ENCODE assay signal across 8 mouse cellular contexts in the genomic region with DNA sequence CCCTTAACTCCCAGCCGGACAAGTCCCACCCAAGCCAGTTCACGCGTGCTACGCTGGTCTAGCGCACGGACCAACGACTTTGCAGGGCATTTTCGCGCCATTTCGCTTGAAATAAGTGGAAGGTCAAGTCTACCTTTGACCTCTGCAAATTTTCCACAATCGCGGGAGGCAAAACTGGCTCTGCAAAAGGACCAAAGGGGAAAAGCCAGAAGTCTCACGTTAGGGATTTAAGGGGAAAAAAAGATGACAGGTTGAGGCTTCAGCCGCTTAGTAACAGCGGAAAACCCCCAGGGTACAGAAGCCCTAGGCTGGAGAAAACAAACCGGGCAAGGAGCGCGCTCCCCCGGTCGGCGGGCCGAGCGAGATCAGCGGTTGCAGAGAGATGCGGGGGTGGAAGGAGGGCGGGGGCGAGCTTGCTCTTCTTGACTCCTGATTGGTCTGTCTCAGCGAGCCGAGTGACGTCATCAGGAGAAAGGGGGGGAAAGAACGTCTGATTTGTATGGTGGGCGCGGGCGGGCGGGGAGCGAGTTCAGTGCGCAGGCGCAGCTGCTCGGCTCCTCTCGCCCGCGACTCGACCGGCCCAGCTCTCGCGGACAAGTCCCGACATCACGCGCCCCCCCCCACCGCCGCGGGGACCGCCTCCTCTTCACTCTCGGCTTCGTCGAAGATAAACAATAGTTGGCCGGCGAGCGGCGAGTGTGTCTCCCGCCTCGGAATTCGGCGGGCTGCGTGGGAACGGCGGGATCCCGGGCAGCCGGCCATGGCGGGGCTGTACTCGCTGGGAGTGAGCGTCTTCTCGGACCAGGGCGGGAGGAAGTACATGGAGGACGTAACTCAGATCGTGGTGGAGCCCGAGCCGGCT. TPM values are rescaled to one million over a fixed set of nuclear protein-coding genes. Genes with fewer than 3 reads are reported as not detected.
A peak's percentile ranks its signal among the peaks of the same experiment; 100 is the strongest.
DNase-seq lines count a peak whose midpoint lies in the region; ATAC-seq lines count a peak whose summit lies in the region.

Ppm1d (plus strand) TSS at position 532 of the 862 bp plus-strand sequence.

- H3K4me1 ChIP-seq in heart, embryonic 14.5 days (ENCODE audit: control insufficient read depth in 2 of 2, insufficient read depth in 2 of 2, low read length in 2 of 2): peaks cover 3 to 14% of the 10 kb centered on the region in 2 experiments
- H3K4me1 ChIP-seq in liver, embryonic 13.5 days (replicated peaks): peaks cover 36% of the 10 kb centered on the region
- peaks cover 7% of the 10 kb centered on the region; the same call in 1 of the 2 replicates for H3K4me1 ChIP-seq in stomach, embryonic 16.5 days (ENCODE audit: control insufficient read depth, insufficient read depth, low read length)

- DNase-seq in c-Kit-negative CD71-positive TER-119-positive erythroid progenitor cells, embryonic 14.5 days (ENCODE audit: low read depth, low spot score): peak; percentile 99
- peak; percentile 96 for DNase-seq in fibroblast of lung, adult 2 months (ENCODE audit: low read depth)
- DNase-seq in kidney, postnatal 14 days: peak; percentile 99
- peak; percentile 94 for DNase-seq in liver, embryonic 13.5 days
- peak; percentile 99 for DNase-seq in neural tube, embryonic 10.5 days (ENCODE audit: extremely low spot score, low spot score)

- peak; percentile 91 for ATAC-seq in CD4-positive, CD25-positive, alpha-beta regulatory T cell, adult 4 months
- ATAC-seq in heart, embryonic 14.5 days (ENCODE audit: insufficient number of reproducible peaks, insufficient read depth, low FRiP score, low read depth): peak; percentile 92
- peak; percentile 89 for ATAC-seq in liver, embryonic 13.5 days (ENCODE audit: low read depth)
- ATAC-seq in stomach, embryonic 16.5 days (ENCODE audit: insufficient read depth, low FRiP score): peak; percentile 95

- under 1% methylated on average over 73 of the region's 78 CpGs for WGBS in heart, embryonic 14.5 days
- under 1% methylated on average over 76 of the region's 78 CpGs for WGBS in liver, embryonic 13.5 days (ENCODE audit: insufficient replicate concordance)
- WGBS in stomach, embryonic 16.5 days: under 1% methylated on average over 70 of the region's 78 CpGs

- peak within 1 kb of the TSS; percentile 87 for H3K4me2 ChIP-seq in heart, embryonic 14.5 days (ENCODE audit: low read length)
- H3K4me2 ChIP-seq in liver, embryonic 13.5 days: peak within 1 kb of the TSS; percentile 83
- peak within 1 kb of the TSS; percentile 92 for H3K4me2 ChIP-seq in stomach, embryonic 16.5 days (ENCODE audit: low read depth, low read length)

- no peaks in the 10 kb centered on the region for H3K9me3 ChIP-seq in heart, embryonic 14.5 days (ENCODE audit: control insufficient read depth, low read length)
- no peaks in the 10 kb centered on the region for H3K9me3 ChIP-seq in liver, embryonic 13.5 days (replicated peaks)
- no peaks in the 10 kb centered on the region for H3K9me3 ChIP-seq in stomach, embryonic 16.5 days (replicated peaks; ENCODE audit: control insufficient read depth, low read length)

- H3K27me3 ChIP-seq in heart, embryonic 14.5 days (ENCODE audit: control insufficient read depth, insufficient read depth, low read length): no peaks in the 10 kb centered on the region
- no peaks in the 10 kb centered on the region for H3K27me3 ChIP-seq in liver, embryonic 13.5 days
- H3K27me3 ChIP-seq in stomach, embryonic 16.5 days (ENCODE audit: control insufficient read depth, insufficient read depth, low read length): no peaks in the 10 kb centered on the region

- peak within 1 kb of the TSS; percentile 90 for H3K9ac ChIP-seq in heart, embryonic 14.5 days (ENCODE audit: low read length)
- H3K9ac ChIP-seq in liver, embryonic 13.5 days: peak within 1 kb of the TSS; percentile 98
- H3K9ac ChIP-seq in stomach, embryonic 16.5 days (ENCODE audit: low read length): peak within 1 kb of the TSS; percentile 92

- H3K4me3 ChIP-seq in heart, embryonic 14.5 days (ENCODE audit: control insufficient read depth in 1 of 2, insufficient read depth in 1 of 2, low read depth in 1 of 2, low read length in 2 of 2): peak within 1 kb of the TSS; percentile 81 to 88
- H3K4me3 ChIP-seq in liver, embryonic 13.5 days (replicated peaks): peak within 1 kb of the TSS; percentile 87
- peak within 1 kb of the TSS; percentile 93 for H3K4me3 ChIP-seq in stomach, embryonic 16.5 days (replicated peaks; ENCODE audit: low read length)

- H3K36me3 ChIP-seq in heart, embryonic 14.5 days (ENCODE audit: control insufficient read depth, insufficient read depth, low read length): peaks cover 9% of the 10 kb centered on the region
- peaks cover 20% of the 10 kb centered on the region for H3K36me3 ChIP-seq in liver, embryonic 13.5 days
- H3K36me3 ChIP-seq in stomach, embryonic 16.5 days (ENCODE audit: control insufficient read depth, insufficient read depth, low read length): peaks cover 3% of the 10 kb centered on the region; the same call in 1 of the 2 replicates

- peak within 1 kb of the TSS; percentile 95 to 97 for H3K27ac ChIP-seq in heart, embryonic 14.5 days (replicated peaks in 1 of 2; ENCODE audit: control insufficient read depth in 1 of 2, insufficient read depth in 1 of 2, low read depth in 2 of 2, low read length in 2 of 2)
- peak within 1 kb of the TSS; percentile 95 for H3K27ac ChIP-seq in liver, embryonic 13.5 days
- H3K27ac ChIP-seq in stomach, embryonic 16.5 days (ENCODE audit: low read length): peak within 1 kb of the TSS; percentile 95

RNA-seq across cellular contexts. Expression of gene Ppm1d, which starts in this region (rescaled TPM):
- polyA plus RNA-seq in CD4-positive, CD25-positive, alpha-beta regulatory T cell, adult 4 months (2017; shearing (Covaris generic)): 1 to 10 TPM; 3.0 to 5.2 TPM
- polyA plus RNA-seq in heart, embryonic 14.5 days (2014; fragmentation: Nextera tagmentation; extraction: Ambion mirVana): 16.1 and 16.3 TPM in 2 replicates
- 21.8 and 22.7 TPM in 2 replicates for polyA plus RNA-seq in liver, embryonic 13.5 days (2015; fragmentation: Nextera tagmentation; extraction: Ambion mirVana)
- polyA plus RNA-seq in stomach, embryonic 16.5 days (2015; fragmentation: Nextera tagmentation; extraction: Ambion mirVana): 10.1 and 10.3 TPM in 2 replicates

Comparison
In these comparisons a context has a peak if more than half of its experiments do, and no peak if none do; other contexts are left out.
1. Peak in every context shown above with its lines: DNase-seq, ATAC-seq, H3K4me3 ChIP-seq and H3K27ac ChIP-seq.